Mouse (Mus musculus): ENCODE results near the gene Slc22a15. TPM values are rescaled to one million over a fixed set of nuclear protein-coding genes. Genes with fewer than 3 reads are reported as not detected.
A peak's percentile ranks its signal among the peaks of the same experiment; 100 is the strongest.

Gene Slc22a15
- polyA plus RNA-seq, 1 experiment from 2014 or later, result 5.8 TPM

- Histone ChIP-seq H3K27ac (replicated peaks) (no peak overlapping the region), H3K27me3 (no peaks in the 10 kb centered on the region), H3K9ac (no peak overlapping the region), H3K4me2 (no peak overlapping the region), H3K4me3 (no peak overlapping the region), H3K9me3 (no peaks in the 10 kb centered on the region), H3K36me3 (peaks cover 9% of the 10 kb centered on the region; the same call in 1 of the 2 replicates), H3K4me1 (replicated peaks) (0 out of 2 replicates have a peak, but pooled peaks cover 4% of the 10 kb centered on the region)
- ATAC-seq (ENCODE audit: low FRiP score, low read depth), result no peak
- WGBS, result 85% methylated on average over 14 of the region's 14 CpGs
These were observed 9.0 kb downstream of the Slc22a15 start for GRCm38 (mm10) chr3:101915048-101915801.

DNA sequence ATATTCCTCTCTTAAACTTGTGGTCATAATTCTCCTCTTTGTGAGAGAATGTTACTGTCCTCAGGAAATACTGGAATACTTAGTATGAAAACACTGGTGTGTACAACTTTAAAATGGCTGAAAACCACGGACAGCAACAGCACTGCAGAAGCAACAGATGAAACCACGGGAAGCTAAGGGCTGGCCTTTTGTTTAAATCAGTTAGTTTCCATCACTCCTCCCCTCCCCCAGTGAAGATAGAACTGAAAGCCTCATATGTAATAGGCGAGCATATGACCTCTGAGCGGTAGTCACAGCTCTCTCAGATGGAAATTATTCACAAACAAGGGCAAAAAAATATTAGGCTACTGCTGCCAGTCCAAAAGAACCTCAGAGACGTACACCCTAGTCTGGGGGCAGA, 10.0 kb downstream of the Slc22a15 start:
- H3K4me2 ChIP-seq, result no peak overlapping the region
- H3K9ac ChIP-seq, result no peak overlapping the region
- 86% methylated on average over 5 of the region's 5 CpGs for WGBS
- no peaks in the 10 kb centered on the region for H3K9me3 ChIP-seq
- H3K4me3 ChIP-seq, result no peak overlapping the region
- H3K27ac ChIP-seq (replicated peaks), result no peak overlapping the region
- ATAC-seq (ENCODE audit: low FRiP score, low read depth), result no peak
- H3K27me3 ChIP-seq, result no peaks in the 10 kb centered on the region
- H3K36me3 ChIP-seq, result peaks cover 9% of the 10 kb centered on the region
- 0 out of 2 replicates have a peak, but pooled peaks cover 4% of the 10 kb centered on the region for H3K4me1 ChIP-seq (replicated peaks)

GRCm38 (mm10) chr3:101912041-101912440, 12.2 kb downstream of the Slc22a15 start:
- Histone ChIP-seq H3K27ac (replicated peaks) (no peak overlapping the region), H3K4me1 (replicated peaks) (0 out of 2 replicates have a peak, but pooled peaks cover 4% of the 10 kb centered on the region), H3K36me3 (peaks cover 13% of the 10 kb centered on the region), H3K4me2 (no peak overlapping the region), H3K9ac (no peak overlapping the region), H3K27me3 (no peaks in the 10 kb centered on the region), H3K4me3 (no peak overlapping the region), H3K9me3 (no peaks in the 10 kb centered on the region)
- WGBS, result 71% methylated on average over 6 of the region's 6 CpGs
- ATAC-seq (ENCODE audit: low FRiP score, low read depth), result no peak

DNA sequence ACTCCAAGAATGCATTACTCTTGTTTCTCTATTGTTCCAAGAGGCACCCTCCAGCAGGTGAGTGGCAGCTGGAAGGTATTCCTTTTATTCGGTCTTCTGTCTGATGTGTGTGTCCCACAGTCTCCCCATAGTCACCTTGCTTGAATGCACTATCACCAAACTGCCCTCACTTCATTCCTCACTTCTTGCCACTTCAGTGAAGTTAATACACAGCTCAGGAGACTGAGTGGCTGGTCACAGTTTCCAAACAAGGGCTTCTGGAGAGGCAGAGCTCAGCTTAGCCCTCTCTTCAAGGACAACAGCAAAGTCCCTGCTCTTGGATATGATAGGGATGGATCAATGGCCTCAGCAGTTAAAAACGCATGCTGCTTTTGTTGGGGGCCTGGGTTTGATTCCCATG, 17.2 kb downstream of the Slc22a15 start:
- 64% methylated on average over 2 of the region's 2 CpGs for WGBS
- H3K9me3 ChIP-seq, result no peaks in the 10 kb centered on the region

GRCm38 (mm10) chr3:101904776-101905175, 19.5 kb downstream of the Slc22a15 start:
- WGBS, result 71% methylated on average over 7 of the region's 7 CpGs
- no peak for ATAC-seq (ENCODE audit: low FRiP score, low read depth)

More for the DNA sequence above, 17.2 kb downstream of the Slc22a15 start:
- ATAC-seq (ENCODE audit: low FRiP score, low read depth), result no peak
- Histone ChIP-seq H3K36me3 (peaks cover 4% of the 10 kb centered on the region; the same call in 1 of the 2 replicates), H3K4me1 (replicated peaks) (peaks cover 11% of the 10 kb centered on the region), H3K4me3 (no peak overlapping the region), H3K27ac (replicated peaks) (no peak overlapping the region), H3K4me2 (no peak overlapping the region), H3K9ac (no peak overlapping the region), H3K27me3 (no peaks in the 10 kb centered on the region)

DNA sequence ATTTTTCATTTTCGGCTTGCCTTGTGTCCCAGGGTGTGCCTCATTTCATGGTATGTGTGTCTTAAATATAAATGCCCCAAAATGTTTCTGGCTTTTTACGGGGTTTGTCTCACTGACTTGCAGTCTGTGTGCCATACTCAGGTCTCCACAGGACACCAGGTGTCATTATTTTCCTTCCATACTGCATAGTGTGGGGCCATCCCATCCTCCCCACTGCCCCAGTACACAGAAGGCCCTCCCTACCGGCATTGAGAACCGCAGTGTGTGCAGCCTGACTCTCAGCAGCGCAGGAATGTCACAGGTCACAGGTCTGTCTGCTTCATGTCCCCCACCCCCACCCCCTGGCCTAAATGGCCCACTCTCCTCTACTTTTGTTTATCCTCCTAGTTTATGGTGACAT, 21.2 kb downstream of the Slc22a15 start:
- H3K9ac ChIP-seq, result no peak overlapping the region
- ATAC-seq (ENCODE audit: low FRiP score, low read depth), result no peak
- H3K4me1 ChIP-seq (replicated peaks), result peaks cover 11% of the 10 kb centered on the region
- no peak overlapping the region for H3K4me3 ChIP-seq
- 71% methylated on average over 5 of the region's 5 CpGs for WGBS
- H3K27ac ChIP-seq (replicated peaks), result no peak overlapping the region
- H3K4me2 ChIP-seq, result no peak overlapping the region
- no peaks in the 10 kb centered on the region for H3K36me3 ChIP-seq
- no peaks in the 10 kb centered on the region for H3K27me3 ChIP-seq
- H3K9me3 ChIP-seq, result no peaks in the 10 kb centered on the region

More at GRCm38 (mm10) chr3:101904776-101905175, 19.5 kb downstream of the Slc22a15 start:
- no peaks in the 10 kb centered on the region for H3K27me3 ChIP-seq
- H3K36me3 ChIP-seq, result peaks cover 4% of the 10 kb centered on the region; the same call in 1 of the 2 replicates
- H3K9me3 ChIP-seq, result no peaks in the 10 kb centered on the region
- 0 out of 2 replicates have a peak overlapping the region, but pooled peaks have one; percentile 25 for H3K27ac ChIP-seq (replicated peaks)
- peaks cover 11% of the 10 kb centered on the region for H3K4me1 ChIP-seq (replicated peaks)
- H3K9ac ChIP-seq, result no peak overlapping the region
- no peak overlapping the region for H3K4me2 ChIP-seq
- H3K4me3 ChIP-seq, result no peak overlapping the region

- no peak overlapping the region for H3K9ac ChIP-seq
- ATAC-seq (ENCODE audit: low FRiP score, low read depth), result no peak
- H3K9me3 ChIP-seq, result no peaks in the 10 kb centered on the region
- H3K4me1 ChIP-seq (replicated peaks), result peaks cover 15% of the 10 kb centered on the region
- WGBS, result 60% methylated on average over 7 of the region's 7 CpGs
- H3K36me3 ChIP-seq, result no peaks in the 10 kb centered on the region
- no peaks in the 10 kb centered on the region for H3K27me3 ChIP-seq
- H3K4me3 ChIP-seq, result no peak overlapping the region
- H3K4me2 ChIP-seq, result no peak overlapping the region
- no peak overlapping the region for H3K27ac ChIP-seq (replicated peaks)
These were observed 21.9 kb downstream of the Slc22a15 start for GRCm38 (mm10) chr3:101902344-101902743.

- H3K27me3 ChIP-seq, result no peaks in the 10 kb centered on the region
- H3K4me1 ChIP-seq (replicated peaks), result peaks cover 7% of the 10 kb centered on the region
- 71% methylated on average over 15 of the region's 15 CpGs for WGBS
- no peak overlapping the region for H3K4me2 ChIP-seq
- peak overlapping the region; percentile 58; the same call in 1 of the 2 replicates for H3K27ac ChIP-seq (replicated peaks)
- no peaks in the 10 kb centered on the region for H3K9me3 ChIP-seq
- H3K36me3 ChIP-seq, result no peaks in the 10 kb centered on the region
- H3K9ac ChIP-seq, result no peak overlapping the region
- no peak overlapping the region for H3K4me3 ChIP-seq
- no peak for ATAC-seq (ENCODE audit: low FRiP score, low read depth)
These were observed 26.8 kb downstream of the Slc22a15 start for GRCm38 (mm10) chr3:101897377-101897974.

DNA sequence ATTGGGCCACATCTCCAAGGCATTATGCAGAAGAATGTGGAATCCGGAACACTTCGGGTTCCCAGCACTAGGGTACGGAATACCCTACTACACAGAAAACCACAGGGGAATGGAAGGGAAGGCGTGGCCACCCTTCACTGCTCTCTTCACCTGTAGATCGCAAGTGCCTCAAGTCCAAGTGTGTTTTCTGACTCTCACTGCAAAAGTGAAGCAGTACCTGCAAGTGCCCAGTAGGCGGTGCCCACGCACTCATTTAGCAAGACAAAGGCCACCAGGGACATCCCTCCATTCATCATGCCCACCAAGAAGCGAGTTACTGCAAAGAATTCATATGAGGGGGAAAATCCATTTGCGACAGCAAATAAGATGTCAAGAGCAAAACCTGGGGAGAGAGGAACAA, 27.4 kb downstream of the Slc22a15 start:
- H3K27me3 ChIP-seq, result no peaks in the 10 kb centered on the region
- ATAC-seq (ENCODE audit: low FRiP score, low read depth), result peak; percentile 81
- H3K36me3 ChIP-seq, result no peaks in the 10 kb centered on the region
- no peak overlapping the region for H3K27ac ChIP-seq (replicated peaks)
- H3K9me3 ChIP-seq, result no peaks in the 10 kb centered on the region
- peaks cover 4% of the 10 kb centered on the region; the same call in 1 of the 2 replicates for H3K4me1 ChIP-seq (replicated peaks)
- no peak overlapping the region for H3K4me3 ChIP-seq
- no peak overlapping the region for H3K4me2 ChIP-seq
- WGBS, result 24% methylated on average over 9 of the region's 9 CpGs
- H3K9ac ChIP-seq, result no peak overlapping the region

GRCm38 (mm10) chr3:101895376-101895910, 28.8 kb downstream of the Slc22a15 start:
- no peak overlapping the region for H3K4me3 ChIP-seq
- no peaks in the 10 kb centered on the region for H3K36me3 ChIP-seq
- no peak overlapping the region for H3K9ac ChIP-seq
- ATAC-seq (ENCODE audit: low FRiP score, low read depth), result no peak
- H3K9me3 ChIP-seq, result no peaks in the 10 kb centered on the region
- 82% methylated on average over 7 of the region's 7 CpGs for WGBS
- H3K27me3 ChIP-seq, result no peaks in the 10 kb centered on the region
- H3K4me1 ChIP-seq (replicated peaks), result peaks cover 4% of the 10 kb centered on the region; the same call in 1 of the 2 replicates
- H3K27ac ChIP-seq (replicated peaks), result no peak overlapping the region
- H3K4me2 ChIP-seq, result no peak overlapping the region

- H3K27me3 ChIP-seq, result no peaks in the 10 kb centered on the region
- H3K36me3 ChIP-seq, result no peaks in the 10 kb centered on the region
- H3K9me3 ChIP-seq, result no peaks in the 10 kb centered on the region
- no peak overlapping the region for H3K9ac ChIP-seq
- no peak overlapping the region for H3K4me2 ChIP-seq
- no peak overlapping the region for H3K4me3 ChIP-seq
- H3K4me1 ChIP-seq (replicated peaks), result peaks cover 14% of the 10 kb centered on the region; the same call in 1 of the 2 replicates
- H3K27ac ChIP-seq (replicated peaks), result no peak overlapping the region
- ATAC-seq (ENCODE audit: low FRiP score, low read depth), result peak; percentile 75
- WGBS, result 26% methylated on average over 3 of the region's 3 CpGs
These were observed 38.7 kb downstream of the Slc22a15 start for GRCm38 (mm10) chr3:101885591-101885990.

DNA sequence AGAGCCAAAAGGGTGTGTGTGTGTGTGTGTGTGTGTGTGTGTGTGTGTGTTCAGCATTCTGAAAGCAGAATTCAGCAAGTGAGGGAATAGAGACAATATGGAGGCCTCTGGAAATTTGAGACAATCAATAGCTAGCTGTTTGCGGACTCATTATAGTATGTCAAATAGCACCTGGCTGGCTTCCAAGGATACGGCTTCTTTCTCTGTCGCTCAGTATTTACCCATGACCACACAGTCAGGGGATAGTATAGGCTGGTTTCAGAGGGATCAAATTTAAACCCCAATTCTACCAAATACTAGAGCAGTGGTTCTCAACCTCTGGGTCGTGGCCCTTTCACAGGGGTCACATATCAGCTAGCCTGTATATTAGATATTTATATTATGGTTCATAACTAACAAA, 39.2 kb downstream of the Slc22a15 start:
- 40% methylated on average over 4 of the region's 4 CpGs for WGBS
- H3K4me1 ChIP-seq (replicated peaks), result peaks cover 14% of the 10 kb centered on the region; the same call in 1 of the 2 replicates
- H3K9me3 ChIP-seq, result no peaks in the 10 kb centered on the region
- ATAC-seq (ENCODE audit: low FRiP score, low read depth), result peak; percentile 52
- H3K27me3 ChIP-seq, result no peaks in the 10 kb centered on the region
- H3K27ac ChIP-seq (replicated peaks), result 0 out of 2 replicates have a peak overlapping the region, but pooled peaks have one; percentile 19
- H3K9ac ChIP-seq, result no peak overlapping the region
- H3K4me3 ChIP-seq, result no peak overlapping the region
- no peak overlapping the region for H3K4me2 ChIP-seq
- no peaks in the 10 kb centered on the region for H3K36me3 ChIP-seq
